Mouse (Mus musculus): ENCODE data around the gene Camsap1.

Camsap1 gene

GRCm38 (mm10) chr2:25978997-25979396 lies 4.1 kb downstream of the Camsap1 start:
- DNase-seq (ENCODE audit: low spot score), result no peak

GRCm38 (mm10) chr2:25977587-25978239 lies 5.4 kb downstream of the Camsap1 start:
- no peak for DNase-seq (ENCODE audit: low spot score)

GRCm38 (mm10) chr2:25975141-25975770 lies 7.8 kb downstream of the Camsap1 start:
- no peak for DNase-seq (ENCODE audit: low spot score)

- no peak for DNase-seq (ENCODE audit: low spot score)
Observed at GRCm38 (mm10) chr2:25970426-25970825, 12.7 kb downstream of the Camsap1 start.

GRCm38 (mm10) chr2:25969319-25969718 lies 13.8 kb downstream of the Camsap1 start:
- DNase-seq (ENCODE audit: low spot score), result no peak

GRCm38 (mm10) chr2:25949291-25949690 lies 33.8 kb downstream of the Camsap1 start:
- DNase-seq (ENCODE audit: low spot score), result no peak

- peak; percentile 48 for DNase-seq (ENCODE audit: low spot score)
Observed at GRCm38 (mm10) chr2:25947950-25948349, 35.1 kb downstream of the Camsap1 start.

GRCm38 (mm10) chr2:25943822-25944221 lies 39.3 kb downstream of the Camsap1 start:
- no peak for DNase-seq (ENCODE audit: low spot score)

- no peak for DNase-seq (ENCODE audit: low spot score)
Observed at GRCm38 (mm10) chr2:25940503-25940902, 42.6 kb downstream of the Camsap1 start.

- DNase-seq (ENCODE audit: low spot score), result peak; percentile 53
Observed at GRCm38 (mm10) chr2:25931249-25931859, 51.7 kb downstream of the Camsap1 start.

GRCm38 (mm10) chr2:25927821-25928220 lies 55.3 kb downstream of the Camsap1 start:
- no peak for DNase-seq (ENCODE audit: low spot score)

- no peak for DNase-seq (ENCODE audit: low spot score)
Observed at GRCm38 (mm10) chr2:25924934-25925333, 58.1 kb downstream of the Camsap1 start.

- no peak for DNase-seq (ENCODE audit: low spot score)
Observed at GRCm38 (mm10) chr2:25923799-25924198, 59.3 kb downstream of the Camsap1 start.

- DNase-seq (ENCODE audit: low spot score), result no peak
Observed at GRCm38 (mm10) chr2:25919972-25920371, 63.1 kb downstream of the Camsap1 start.

- no peak for DNase-seq (ENCODE audit: low spot score)
Observed at GRCm38 (mm10) chr2:25918408-25918807, 64.7 kb downstream of the Camsap1 start.

GRCm38 (mm10) chr2:25914821-25915220 lies 68.3 kb downstream of the Camsap1 start:
- DNase-seq (ENCODE audit: low spot score), result no peak

- no peak for DNase-seq (ENCODE audit: low spot score)
Observed at GRCm38 (mm10) chr2:25914201-25914600, 68.9 kb downstream of the Camsap1 start.

GRCm38 (mm10) chr2:25913247-25913646 lies 69.8 kb downstream of the Camsap1 start:
- peak; percentile 7 for DNase-seq (ENCODE audit: low spot score)

- DNase-seq (ENCODE audit: low spot score), result no peak
Observed at GRCm38 (mm10) chr2:25909872-25910271, 73.2 kb downstream of the Camsap1 start.

- no peak for DNase-seq (ENCODE audit: low spot score)
Observed at GRCm38 (mm10) chr2:25898970-25899369, 84.1 kb downstream of the Camsap1 start.

GRCm38 (mm10) chr2:25892440-25892839 lies 90.6 kb downstream of the Camsap1 start:
- DNase-seq (ENCODE audit: low spot score), result no peak

GRCm38 (mm10) chr2:25888144-25888543 lies 94.9 kb downstream of the Camsap1 start:
- DNase-seq (ENCODE audit: low spot score), result no peak

- no peak for DNase-seq (ENCODE audit: low spot score)
Observed at GRCm38 (mm10) chr2:25887226-25887625, 95.9 kb downstream of the Camsap1 start.

All from embryo, embryonic 10.5 days (tissue).